In the genomic region with DNA sequence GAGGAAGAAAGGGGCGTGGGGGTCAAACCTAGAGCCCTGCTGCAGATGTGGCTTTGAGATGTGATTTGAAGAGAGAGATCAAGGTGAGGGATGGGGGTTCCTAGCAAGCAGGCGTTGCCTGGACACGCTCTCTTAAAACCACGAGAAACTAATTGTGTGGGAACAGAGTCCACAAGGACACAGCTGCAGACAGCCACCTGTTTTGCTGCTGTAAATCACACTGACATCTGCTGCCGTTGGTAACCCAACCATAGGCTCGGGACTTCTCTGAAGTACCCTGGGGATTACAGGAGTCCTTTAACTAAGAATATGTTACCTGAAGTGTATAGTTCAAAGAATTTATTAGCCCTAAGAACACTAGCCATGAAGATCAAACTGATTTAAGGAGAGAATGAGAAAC, we compare ENCODE assay signal across 16 mouse cellular contexts.
DNase-seq lines count a peak whose midpoint lies in the region; ATAC-seq and TF ChIP-seq lines count a peak whose summit lies in the region.
"Had no signal": no experiment of that assay in that cellular context is flagged by ENCODE, and none has a peak within 500 bp of the region (broad histone marks: within the 10 kb centered on the region; RNA-seq: fewer than 3 reads in every experiment).

No protein-coding gene starts in this region.

- peak; percentile 41 for DNase-seq in embryo, embryonic 10 days (ENCODE audit: low spot score)
- no peak for DNase-seq in embryo, embryonic 9.5 days (ENCODE audit: extremely low spot score)
- DNase-seq in neural tube, embryonic 10.5 days (ENCODE audit: extremely low spot score, low spot score): peak; percentile 20
- peak; percentile 50 for DNase-seq in limb, embryonic 14.5 days (ENCODE audit: low spot score)
- no peak for DNase-seq in testis, postnatal 14 days (ENCODE audit: low spot score)
- DNase-seq in lung, adult 18-20 months: no peak
- no peak for DNase-seq in left cerebral cortex, postnatal 25 days (ENCODE audit: low spot score in 2 of 2)
- DNase-seq: cerebellum, postnatal 10 days; kidney, postnatal 10 days; lung, postnatal 14 days; right cerebral cortex, postnatal 14 days had no signal

- 11% methylated on average over 6 of the region's 6 CpGs for WGBS in neural tube, embryonic 15.5 days
- whole genome bisulfite sequencing in limb, embryonic 14.5 days: 5% methylated on average over 6 of the region's 6 CpGs

- intact Hi-C loops in left cerebral cortex, postnatal 25 days (cut with DNase I): no loop called here

- no peak overlapping the region for H3K27ac ChIP-seq in neural tube, embryonic 15.5 days (replicated peaks)
- H3K27ac ChIP-seq in limb, embryonic 14.5 days (replicated peaks; ENCODE audit: low read depth, low read length): no peak overlapping the region
- H3K27ac ChIP-seq: embryonic facial prominence, embryonic 15.5 days; forebrain, embryonic 13.5 days; hindbrain, embryonic 12.5 days; liver, embryonic 15.5 days had no signal

- H3K9ac ChIP-seq in neural tube, embryonic 15.5 days (replicated peaks): no peak overlapping the region
- H3K9ac ChIP-seq in limb, embryonic 14.5 days (ENCODE audit: low read depth, low read length, severe bottlenecking): no peak overlapping the region
- H3K9ac ChIP-seq: embryonic facial prominence, embryonic 15.5 days; forebrain, embryonic 13.5 days; hindbrain, embryonic 12.5 days; liver, embryonic 15.5 days had no signal

- no peak overlapping the region for H3K4me3 ChIP-seq in neural tube, embryonic 15.5 days (replicated peaks)
- no peak overlapping the region for H3K4me3 ChIP-seq in limb, embryonic 14.5 days (replicated peaks; ENCODE audit: low read length)
- H3K4me3 ChIP-seq: embryonic facial prominence, embryonic 15.5 days; forebrain, embryonic 13.5 days; hindbrain, embryonic 12.5 days; liver, embryonic 15.5 days had no signal

- peaks cover 4% of the 10 kb centered on the region; the same call in 1 of the 2 replicates for H3K4me1 ChIP-seq in neural tube, embryonic 15.5 days
- peaks cover 5% of the 10 kb centered on the region; the same call in 1 of the 2 replicates for H3K4me1 ChIP-seq in limb, embryonic 14.5 days (ENCODE audit: control insufficient read depth, insufficient read depth, low read length)
- H3K4me1 ChIP-seq: forebrain, embryonic 13.5 days; liver, embryonic 15.5 days had no signal

- no peaks in the 10 kb centered on the region for H3K9me3 ChIP-seq in neural tube, embryonic 15.5 days (replicated peaks)
- no peaks in the 10 kb centered on the region for H3K9me3 ChIP-seq in limb, embryonic 14.5 days (ENCODE audit: control insufficient read depth, low read length)
- H3K9me3 ChIP-seq: embryonic facial prominence, embryonic 15.5 days; forebrain, embryonic 13.5 days; hindbrain, embryonic 12.5 days; liver, embryonic 15.5 days had no signal

- ATAC-seq in neural tube, embryonic 15.5 days (ENCODE audit: low FRiP score): no peak; the same call in 1 of the 2 replicates
- peak; percentile 63 for ATAC-seq in limb, embryonic 14.5 days (ENCODE audit: low FRiP score, low read depth)
- ATAC-seq: forebrain, embryonic 13.5 days had no signal

- no peaks in the 10 kb centered on the region for H3K27me3 ChIP-seq in neural tube, embryonic 15.5 days (replicated peaks)
- no peaks in the 10 kb centered on the region for H3K27me3 ChIP-seq in limb, embryonic 14.5 days (ENCODE audit: control insufficient read depth, insufficient read depth, low read length)
- H3K27me3 ChIP-seq: embryonic facial prominence, embryonic 15.5 days; forebrain, embryonic 13.5 days; hindbrain, embryonic 12.5 days; liver, embryonic 15.5 days had no signal

- no peak for TF ChIP-seq POLR2A in limb, embryonic 14.5 days (IDR thresholded peaks at IDR 0.05; ENCODE audit: borderline replicate concordance, extremely low read depth, insufficient read depth, insufficient read length)

- no peak overlapping the region for H3K4me2 ChIP-seq in neural tube, embryonic 15.5 days
- H3K4me2 ChIP-seq in limb, embryonic 14.5 days (replicated peaks; ENCODE audit: low read depth, low read length, severe bottlenecking): no peak overlapping the region
- H3K4me2 ChIP-seq: embryonic facial prominence, embryonic 15.5 days; forebrain, embryonic 13.5 days; hindbrain, embryonic 12.5 days; liver, embryonic 15.5 days had no signal

- H3K36me3 ChIP-seq in neural tube, embryonic 15.5 days: no peaks in the 10 kb centered on the region
- H3K36me3 ChIP-seq in limb, embryonic 14.5 days (ENCODE audit: control insufficient read depth, insufficient read depth, low read length): no peaks in the 10 kb centered on the region
- H3K36me3 ChIP-seq: embryonic facial prominence, embryonic 15.5 days; hindbrain, embryonic 12.5 days; liver, embryonic 15.5 days had no signal

Comparison
In these comparisons a context has a peak if more than half of its experiments do, and no peak if none do; other contexts are left out.
1. DNase-seq: peak in embryo, embryonic 10 days (single experiment), neural tube, embryonic 10.5 days (single experiment) and limb, embryonic 14.5 days (single experiment); none in embryo, embryonic 9.5 days (single experiment), testis, postnatal 14 days (single experiment), lung, adult 18-20 months (0 of 2) and left cerebral cortex, postnatal 25 days (0 of 2).